Mouse (Mus musculus) G1E (cell line): ENCODE data around the gene Zc2hc1c. TPM values are rescaled to one million over a fixed set of nuclear protein-coding genes. Genes with fewer than 3 reads are reported as not detected.

Source experiments
- ATAC-seq: 2 replicates; pipeline ENCODE4 v1.8.0; 2016; ENCODE audit warnings: mild to moderate bottlenecking; ENCODE audit not compliant: insufficient number of reproducible peaks, poor library complexity, low FRiP score, severe bottlenecking; ENCODE audit errors: extremely low read depth
- DNase-seq: peaks from one replicate; pipeline ENCODE4 v3.0.0; 2012; ENCODE audit warnings: low spot score
- H3K27me3 ChIP-seq: 2 replicates; pipeline ENCODE4 v1.6.1; 2012; ENCODE audit warnings: mild to moderate bottlenecking, low read length, inconsistent platforms; ENCODE audit not compliant: insufficient read depth
- H3K36me3 ChIP-seq: replicated peaks from 2 replicates; pipeline ENCODE3; 2012; ENCODE audit warnings: mild to moderate bottlenecking, inconsistent platforms
- H3K4me1 ChIP-seq: 2 replicates; pipeline ENCODE4 v1.6.1; 2012; ENCODE audit warnings: low read depth, low read length, inconsistent platforms, mixed read lengths; ENCODE audit not compliant: insufficient read depth
- H3K4me3 ChIP-seq: 2 replicates; pipeline ENCODE4 v1.5.1; 2012; ENCODE audit warnings: low read depth, mild to moderate bottlenecking, inconsistent platforms, low read length, moderate library complexity, mixed read lengths
- H3K9me3 ChIP-seq: replicated peaks from 2 replicates; pipeline ENCODE4 v1.6.1; 2012; ENCODE audit warnings: inconsistent platforms
- CTCF ChIP-seq: IDR thresholded peaks from 2 replicates; pipeline ENCODE4 v1.5.1; 2012; ENCODE audit warnings: low read depth, low read length, inconsistent platforms, mixed read lengths
- GATA1 ChIP-seq: IDR thresholded peaks from 2 replicates; pipeline ENCODE4 v1.6.1; 2012; ENCODE audit warnings: borderline replicate concordance, low read length, inconsistent platforms, mixed read lengths
- GATA2 ChIP-seq: IDR thresholded peaks from 2 replicates; pipeline ENCODE4 v1.6.1; 2012; ENCODE audit warnings: low read depth, low read length, inconsistent platforms, borderline replicate concordance
- POLR2AphosphoS5 ChIP-seq: IDR thresholded peaks from 2 replicates; pipeline ENCODE4 v1.6.1; 2012; ENCODE audit warnings: low read depth, low read length, inconsistent platforms; ENCODE audit not compliant: insufficient replicate concordance
- TAL1 ChIP-seq: conservative IDR thresholded peaks from 2 replicates; pipeline ENCODE4 v1.6.1; 2012; ENCODE audit warnings: low read depth, low read length, inconsistent platforms, mixed read lengths
- polyA plus RNA-seq: library from polyadenylated mRNA; stranded (reverse); fragments of >175 nt; gene quantifications from 2 replicates; pipeline ENCODE4 v1.2.3, GENCODE M21; 2012
- total RNA-seq, 2 experiments: library from RNA; stranded (forward) in 1 of 2; stranded (reverse) in 1 of 2; fragments of 200-1000 nt in 1 of 2; fragments of >200 nt in 1 of 2; fragmentation: Nextera tagmentation in 1 of 2; gene quantifications; 2 replicates each; pipeline ENCODE4 v1.2.3; 2014 to 2017

Zc2hc1c gene
- total and polyA plus RNA-seq, 3 experiments = 0.04 to 1.3 TPM; not detected in 1

DNA sequence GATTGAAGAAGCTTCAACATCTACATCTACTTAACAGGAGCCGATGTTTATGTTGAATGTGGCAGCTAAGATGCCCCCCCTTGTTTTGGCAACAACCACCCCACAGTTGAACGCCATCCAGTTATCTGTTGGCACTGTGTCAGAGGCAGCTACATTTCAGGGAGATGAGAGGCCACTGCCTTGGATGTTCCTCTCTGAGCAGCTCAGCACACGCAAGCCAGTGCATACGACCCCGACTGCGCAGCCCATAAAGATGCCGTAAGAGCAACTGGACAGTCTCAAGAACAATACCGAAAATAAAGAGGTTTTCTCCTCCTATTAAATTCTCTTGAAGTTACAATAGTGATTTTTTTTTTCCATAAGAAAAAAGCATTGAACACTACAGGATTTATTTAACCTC is 23.9 kb upstream of the Zc2hc1c start:
- peaks cover 6% of the 10 kb centered on the region for H3K4me1 ChIP-seq
- DNase-seq (no peak), ATAC-seq (no peak)
- no peaks in the 10 kb centered on the region for H3K27me3 ChIP-seq
- H3K36me3 ChIP-seq = peaks cover 28% of the 10 kb centered on the region
- no peak overlapping the region for H3K4me3 ChIP-seq
- TF ChIP-seq GATA1 = no peak
- no peak for TF ChIP-seq GATA2
- no peak for TF ChIP-seq CTCF
- no peak for TF ChIP-seq POLR2AphosphoS5
- no peak for TF ChIP-seq TAL1
- no peaks in the 10 kb centered on the region for H3K9me3 ChIP-seq

DNA sequence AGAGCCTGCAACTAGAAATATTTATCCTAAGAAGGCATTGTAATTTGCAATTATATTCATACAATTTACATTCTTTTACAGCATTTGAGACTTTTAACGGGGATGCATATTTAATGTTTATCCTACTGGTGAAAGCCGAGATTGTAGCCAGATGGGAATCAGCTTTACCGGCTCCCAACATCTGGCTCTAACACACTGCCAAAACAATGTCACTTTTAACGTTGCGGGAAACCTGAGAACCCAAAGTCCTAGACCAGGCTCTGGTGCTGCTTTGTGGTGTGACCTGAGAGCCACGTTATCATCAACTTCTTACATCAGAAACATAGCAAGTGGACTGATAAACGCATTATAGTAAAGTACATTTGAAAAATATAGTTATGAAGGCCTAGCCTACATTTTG is 23.5 kb upstream of the Zc2hc1c start:
- Histone ChIP-seq H3K27me3 (no peaks in the 10 kb centered on the region), H3K4me3 (no peak overlapping the region)
- TF ChIP-seq GATA1 (no peak), GATA2 (no peak), TAL1 (no peak), CTCF (no peak), POLR2AphosphoS5 (no peak)

GRCm38 (mm10) chr12:85266248-85266647 is 22.1 kb upstream of the Zc2hc1c start:
- Histone ChIP-seq H3K27me3 (no peaks in the 10 kb centered on the region), H3K9me3 (no peaks in the 10 kb centered on the region), H3K4me1 (peaks cover 6% of the 10 kb centered on the region), H3K4me3 (no peak overlapping the region), H3K36me3 (peaks cover 23% of the 10 kb centered on the region)
- ATAC-seq (no peak), DNase-seq (no peak)
- TF ChIP-seq GATA1 (no peak), TAL1 (no peak), POLR2AphosphoS5 (no peak), CTCF (no peak), GATA2 (no peak)

More for the DNA sequence above, 23.5 kb upstream of the Zc2hc1c start:
- no peaks in the 10 kb centered on the region for H3K9me3 ChIP-seq
- H3K36me3 ChIP-seq = peaks cover 28% of the 10 kb centered on the region
- no peak for ATAC-seq
- peaks cover 6% of the 10 kb centered on the region for H3K4me1 ChIP-seq
- no peak for DNase-seq

- H3K4me1 ChIP-seq = peaks cover 10% of the 10 kb centered on the region
- no peaks in the 10 kb centered on the region for H3K27me3 ChIP-seq
- ATAC-seq = no peak
Measured at GRCm38 (mm10) chr12:85269821-85270220, 18.6 kb upstream of the Zc2hc1c start.

GRCm38 (mm10) chr12:85270319-85270718 is 18.1 kb upstream of the Zc2hc1c start, which contains the start of gene Mlh3:
TSS of gene Mlh3 (minus strand) at chr12:85270599.
- no peaks in the 10 kb centered on the region for H3K9me3 ChIP-seq
- H3K4me1 ChIP-seq = peaks cover 10% of the 10 kb centered on the region
- DNase-seq (peak; percentile 67), ATAC-seq (peak; percentile 42; the same call in 1 of the 2 replicates)
- no peak for TF ChIP-seq GATA1
- no peak for TF ChIP-seq CTCF
- TF ChIP-seq GATA2 = no peak
- TF ChIP-seq POLR2AphosphoS5 = no peak
- no peak for TF ChIP-seq TAL1
- H3K36me3 ChIP-seq = peaks cover 41% of the 10 kb centered on the region
- H3K27me3 ChIP-seq = no peaks in the 10 kb centered on the region
- H3K4me3 ChIP-seq = peak within 1 kb of the TSS; percentile 70

More at GRCm38 (mm10) chr12:85269821-85270220, 18.6 kb upstream of the Zc2hc1c start:
- H3K9me3 ChIP-seq = no peaks in the 10 kb centered on the region
- no peak for TF ChIP-seq TAL1
- TF ChIP-seq CTCF = no peak
- TF ChIP-seq POLR2AphosphoS5 = no peak
- TF ChIP-seq GATA2 = no peak
- no peak for TF ChIP-seq GATA1
- DNase-seq = no peak
- H3K4me3 ChIP-seq = peak overlapping the region; percentile 70
- peaks cover 36% of the 10 kb centered on the region for H3K36me3 ChIP-seq

GRCm38 (mm10) chr12:85271132-85271842 is 17.1 kb upstream of the Zc2hc1c start:
- H3K4me1 ChIP-seq = peaks cover 10% of the 10 kb centered on the region
- DNase-seq (no peak), ATAC-seq (no peak)
- H3K4me3 ChIP-seq = no peak overlapping the region
- H3K9me3 ChIP-seq = no peaks in the 10 kb centered on the region
- no peaks in the 10 kb centered on the region for H3K27me3 ChIP-seq
- peaks cover 51% of the 10 kb centered on the region for H3K36me3 ChIP-seq
- TF ChIP-seq CTCF (no peak), GATA1 (no peak), GATA2 (no peak), POLR2AphosphoS5 (no peak), TAL1 (no peak)

DNA sequence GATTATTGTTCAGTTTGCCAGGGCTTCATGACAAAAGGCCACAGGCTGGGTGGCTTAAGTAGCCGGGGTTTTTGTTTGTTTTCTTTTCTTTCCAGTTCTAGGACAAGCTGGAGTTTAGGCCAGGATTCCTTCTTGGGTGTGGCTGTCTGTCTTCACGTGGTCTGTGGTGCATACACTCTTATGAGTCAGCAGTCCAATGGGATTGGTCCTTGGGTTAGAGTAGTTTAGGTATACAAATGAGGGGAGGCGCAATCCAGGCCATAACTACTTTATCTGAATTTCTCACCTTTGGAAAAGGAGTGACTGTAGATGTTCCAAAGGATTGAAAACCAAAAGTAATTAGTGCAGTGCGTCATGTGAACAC is 16.6 kb upstream of the Zc2hc1c start:
- Histone ChIP-seq H3K9me3 (no peaks in the 10 kb centered on the region), H3K27me3 (no peaks in the 10 kb centered on the region), H3K36me3 (peaks cover 56% of the 10 kb centered on the region), H3K4me3 (no peak overlapping the region), H3K4me1 (peaks cover 10% of the 10 kb centered on the region)
- DNase-seq (no peak), ATAC-seq (no peak)
- TF ChIP-seq GATA1 (no peak), TAL1 (no peak), POLR2AphosphoS5 (no peak), CTCF (no peak), GATA2 (no peak)
